Mouse (Mus musculus) ES-E14 (cell line): Measurements from ENCODE around the gene Cic.

Experiments
- HCFC1 ChIP-seq: IDR thresholded peaks from 2 replicates; pipeline ENCODE4 v1.6.1; 2012; ENCODE audit warnings: low read length, inconsistent platforms, borderline replicate concordance; ENCODE audit not compliant: insufficient read depth
- MAFK ChIP-seq: IDR thresholded peaks from 2 replicates; pipeline ENCODE4 v1.6.1; 2014; ENCODE audit warnings: mild to moderate bottlenecking, low read depth, low read length, inconsistent platforms; ENCODE audit not compliant: insufficient read depth
- ZNF384 ChIP-seq: IDR thresholded peaks from 2 replicates; pipeline ENCODE4 v1.6.1; 2012; ENCODE audit warnings: low read depth, low read length, inconsistent platforms

DNA sequence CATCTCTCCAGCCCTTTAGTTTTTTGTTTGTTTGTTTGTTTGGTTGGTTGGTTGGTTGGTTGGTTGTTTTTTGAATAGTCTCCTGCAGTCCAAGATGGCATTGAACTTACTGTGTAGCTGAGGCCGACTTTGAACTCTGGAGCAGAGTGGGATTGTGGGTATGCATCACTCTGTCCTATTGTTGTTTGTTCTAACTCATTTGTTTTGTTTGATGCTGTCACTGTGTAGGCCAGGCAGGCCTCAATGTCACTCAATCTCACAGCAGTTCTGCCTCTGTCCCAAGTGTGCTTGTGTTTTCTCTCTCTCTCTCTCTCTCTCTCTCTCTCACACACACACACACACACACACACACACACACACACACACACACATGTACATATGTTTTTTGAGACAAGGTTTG is 5.6 kb upstream of the Cic start:
- TF ChIP-seq ZNF384: no peak
- no peak for TF ChIP-seq HCFC1
- TF ChIP-seq MAFK: no peak
